Mouse (Mus musculus): Measurements from ENCODE around the gene Pald1. TPM values are rescaled to one million over a fixed set of nuclear protein-coding genes. Genes with fewer than 3 reads are reported as not detected.

Gene Pald1
- polyA plus RNA-seq, 1 experiment from 2014 or later = 23.7 TPM

GRCm38 (mm10) chr10:61418131-61418900 lies 35.0 kb upstream of the Pald1 start:
- Histone ChIP-seq H3K27me3 (replicated peaks) (peaks cover 48% of the 10 kb centered on the region), H3K9ac (peak overlapping the region; percentile 50), H3K9me3 (no peaks in the 10 kb centered on the region), H3K27ac (no peak overlapping the region), H3K4me2 (peak overlapping the region; percentile 93), H3K36me3 (replicated peaks) (no peaks in the 10 kb centered on the region), H3K4me1 (peaks cover 11% of the 10 kb centered on the region), H3K4me3 (peak overlapping the region; percentile 47)
- 4% methylated on average over 49 of the region's 50 CpGs for WGBS
- peak; percentile 68 for ATAC-seq (replicated peaks)

- 26% methylated on average over 10 of the region's 10 CpGs for WGBS
- peak; percentile 50 for ATAC-seq (replicated peaks)
Observed at GRCm38 (mm10) chr10:61417672-61418071, 34.3 kb upstream of the Pald1 start, which contains the start of gene Nodal. TSS of gene Nodal (plus strand) at chr10:61417972.

GRCm38 (mm10) chr10:61417046-61417445 lies 33.7 kb upstream of the Pald1 start:
- Histone ChIP-seq H3K4me2 (no peak overlapping the region), H3K27ac (no peak overlapping the region), H3K9ac (no peak overlapping the region), H3K4me1 (peaks cover 11% of the 10 kb centered on the region), H3K27me3 (replicated peaks) (peaks cover 44% of the 10 kb centered on the region), H3K36me3 (replicated peaks) (no peaks in the 10 kb centered on the region), H3K4me3 (no peak overlapping the region), H3K9me3 (no peaks in the 10 kb centered on the region)
- WGBS = 57% methylated on average over 2 of the region's 2 CpGs
- ATAC-seq (replicated peaks) = no peak

More at GRCm38 (mm10) chr10:61417672-61418071, 34.3 kb upstream of the Pald1 start, which contains the start of gene Nodal:
- peak within 1 kb of the TSS; percentile 47 for H3K4me3 ChIP-seq
- H3K36me3 ChIP-seq (replicated peaks) = no peaks in the 10 kb centered on the region
- H3K4me2 ChIP-seq = peak within 1 kb of the TSS; percentile 93
- H3K27me3 ChIP-seq (replicated peaks) = peaks cover 44% of the 10 kb centered on the region
- no peak within 1 kb of the TSS for H3K27ac ChIP-seq
- peak within 1 kb of the TSS; percentile 50 for H3K9ac ChIP-seq
- peaks cover 11% of the 10 kb centered on the region for H3K4me1 ChIP-seq
- H3K9me3 ChIP-seq = no peaks in the 10 kb centered on the region

GRCm38 (mm10) chr10:61416561-61416960 lies 33.2 kb upstream of the Pald1 start:
- H3K4me1 ChIP-seq = peaks cover 11% of the 10 kb centered on the region
- 35% methylated on average over 7 of the region's 7 CpGs for WGBS
- H3K27me3 ChIP-seq (replicated peaks) = peaks cover 44% of the 10 kb centered on the region

GRCm38 (mm10) chr10:61415890-61416289 lies 32.6 kb upstream of the Pald1 start:
- no peak for ATAC-seq (replicated peaks)
- H3K27me3 ChIP-seq (replicated peaks) = peaks cover 44% of the 10 kb centered on the region
- WGBS = 27% methylated on average over 8 of the region's 8 CpGs

More at GRCm38 (mm10) chr10:61416561-61416960, 33.2 kb upstream of the Pald1 start:
- H3K4me3 ChIP-seq = no peak overlapping the region
- H3K4me2 ChIP-seq = no peak overlapping the region
- no peaks in the 10 kb centered on the region for H3K9me3 ChIP-seq
- H3K36me3 ChIP-seq (replicated peaks) = no peaks in the 10 kb centered on the region
- H3K9ac ChIP-seq = no peak overlapping the region
- ATAC-seq (replicated peaks) = no peak
- H3K27ac ChIP-seq = no peak overlapping the region

GRCm38 (mm10) chr10:61415240-61415639 lies 31.9 kb upstream of the Pald1 start:
- Histone ChIP-seq H3K4me3 (no peak overlapping the region), H3K9me3 (no peaks in the 10 kb centered on the region), H3K4me2 (no peak overlapping the region), H3K36me3 (replicated peaks) (no peaks in the 10 kb centered on the region), H3K27me3 (replicated peaks) (peaks cover 39% of the 10 kb centered on the region), H3K9ac (no peak overlapping the region), H3K27ac (no peak overlapping the region), H3K4me1 (peaks cover 11% of the 10 kb centered on the region)
- WGBS = 79% methylated on average over 3 of the region's 3 CpGs
- no peak for ATAC-seq (replicated peaks)

More at GRCm38 (mm10) chr10:61415890-61416289, 32.6 kb upstream of the Pald1 start:
- H3K9me3 ChIP-seq = no peaks in the 10 kb centered on the region
- H3K4me1 ChIP-seq = peaks cover 11% of the 10 kb centered on the region
- no peak overlapping the region for H3K9ac ChIP-seq
- H3K27ac ChIP-seq = no peak overlapping the region
- H3K36me3 ChIP-seq (replicated peaks) = no peaks in the 10 kb centered on the region
- no peak overlapping the region for H3K4me3 ChIP-seq
- H3K4me2 ChIP-seq = no peak overlapping the region

- H3K27me3 ChIP-seq (replicated peaks) = peaks cover 17% of the 10 kb centered on the region
- H3K9ac ChIP-seq = no peak overlapping the region
- no peak overlapping the region for H3K27ac ChIP-seq
- no peaks in the 10 kb centered on the region for H3K36me3 ChIP-seq (replicated peaks)
- WGBS = 61% methylated on average over 21 of the region's 21 CpGs
- H3K4me3 ChIP-seq = no peak overlapping the region
- peaks cover 4% of the 10 kb centered on the region for H3K4me1 ChIP-seq
- no peak overlapping the region for H3K4me2 ChIP-seq
- H3K9me3 ChIP-seq = no peaks in the 10 kb centered on the region
- ATAC-seq (replicated peaks) = no peak
Observed at GRCm38 (mm10) chr10:61412910-61413625, 29.7 kb upstream of the Pald1 start.

GRCm38 (mm10) chr10:61410193-61410592 lies 26.9 kb upstream of the Pald1 start:
- Histone ChIP-seq H3K4me1 (peaks cover 4% of the 10 kb centered on the region; the same call in 1 of the 2 replicates), H3K9ac (no peak overlapping the region), H3K9me3 (no peaks in the 10 kb centered on the region), H3K36me3 (replicated peaks) (no peaks in the 10 kb centered on the region), H3K4me2 (no peak overlapping the region), H3K27me3 (replicated peaks) (0 out of 2 replicates have a peak, but pooled peaks cover 3% of the 10 kb centered on the region), H3K4me3 (no peak overlapping the region), H3K27ac (no peak overlapping the region)
- ATAC-seq (replicated peaks) = no peak
- WGBS = 25% methylated on average over 9 of the region's 9 CpGs

- Histone ChIP-seq H3K27me3 (replicated peaks) (0 out of 2 replicates have a peak, but pooled peaks cover 3% of the 10 kb centered on the region), H3K9me3 (no peaks in the 10 kb centered on the region), H3K36me3 (replicated peaks) (no peaks in the 10 kb centered on the region), H3K4me1 (peaks cover 4% of the 10 kb centered on the region; the same call in 1 of the 2 replicates), H3K4me3 (no peak overlapping the region), H3K9ac (no peak overlapping the region), H3K27ac (no peak overlapping the region), H3K4me2 (no peak overlapping the region)
- no peak for ATAC-seq (replicated peaks)
- 3% methylated on average over 4 of the region's 4 CpGs for WGBS
Observed at GRCm38 (mm10) chr10:61409776-61410175, 26.4 kb upstream of the Pald1 start.

GRCm38 (mm10) chr10:61405958-61406357 lies 22.6 kb upstream of the Pald1 start:
- H3K27ac ChIP-seq = no peak overlapping the region
- 0 out of 2 replicates have a peak, but pooled peaks cover 3% of the 10 kb centered on the region for H3K27me3 ChIP-seq (replicated peaks)
- H3K36me3 ChIP-seq (replicated peaks) = no peaks in the 10 kb centered on the region
- H3K9me3 ChIP-seq = no peaks in the 10 kb centered on the region
- H3K9ac ChIP-seq = no peak overlapping the region
- no peak for ATAC-seq (replicated peaks)
- peaks cover 4% of the 10 kb centered on the region; the same call in 1 of the 2 replicates for H3K4me1 ChIP-seq
- WGBS = 6% methylated on average over 10 of the region's 10 CpGs
- peak overlapping the region; percentile 15; the same call in 1 of the 2 replicates for H3K4me2 ChIP-seq
- H3K4me3 ChIP-seq = no peak overlapping the region

- 92% methylated on average over 2 of the region's 2 CpGs for WGBS
- ATAC-seq (replicated peaks) = no peak
- no peak overlapping the region for H3K27ac ChIP-seq
Observed at GRCm38 (mm10) chr10:61402911-61403310, 19.6 kb upstream of the Pald1 start.

GRCm38 (mm10) chr10:61402480-61402879 lies 19.1 kb upstream of the Pald1 start:
- Histone ChIP-seq H3K4me2 (no peak overlapping the region), H3K9ac (no peak overlapping the region), H3K4me1 (peaks cover 4% of the 10 kb centered on the region; the same call in 1 of the 2 replicates), H3K4me3 (no peak overlapping the region), H3K27ac (no peak overlapping the region), H3K36me3 (replicated peaks) (no peaks in the 10 kb centered on the region), H3K27me3 (replicated peaks) (0 out of 2 replicates have a peak, but pooled peaks cover 3% of the 10 kb centered on the region), H3K9me3 (no peaks in the 10 kb centered on the region)
- ATAC-seq (replicated peaks) = no peak
- WGBS = 73% methylated on average over 5 of the region's 5 CpGs

More at GRCm38 (mm10) chr10:61402911-61403310, 19.6 kb upstream of the Pald1 start:
- Histone ChIP-seq H3K27me3 (replicated peaks) (0 out of 2 replicates have a peak, but pooled peaks cover 3% of the 10 kb centered on the region), H3K4me2 (no peak overlapping the region), H3K4me3 (no peak overlapping the region), H3K9ac (no peak overlapping the region), H3K4me1 (peaks cover 4% of the 10 kb centered on the region; the same call in 1 of the 2 replicates), H3K36me3 (replicated peaks) (no peaks in the 10 kb centered on the region), H3K9me3 (no peaks in the 10 kb centered on the region)
